Mouse (Mus musculus): ENCODE data around the gene Ccr3. TPM values are rescaled to one million over a fixed set of nuclear protein-coding genes. Genes with fewer than 3 reads are reported as not detected.

Gene Ccr3
- 0.43 TPM for polyA plus RNA-seq (2014; fragmentation: Illumina TruSeq; extraction: RNeasy Lipid Tissue Mini Kit (QIAGEN cat#74804))

GRCm38 (mm10) chr9:124021672-124022071 is at the start of gene Ccr3:
TSS of gene Ccr3 (plus strand) at chr9:124021972.

GRCm38 (mm10) chr9:123978308-123978707 is 43.5 kb upstream of the Ccr3 start, which contains the start of gene Ccr1l1:
TSS of gene Ccr1l1 (minus strand) at chr9:123978408.

Other genes with a start within 250 kb of the Ccr3 start
- 4.3 TPM for gene Cxcr6, start 215.5 kb upstream of the Ccr3 start, polyA plus RNA-seq (2014; fragmentation: Illumina TruSeq; extraction: RNeasy Lipid Tissue Mini Kit (QIAGEN cat#74804))
- gene Fyco1, start 170.1 kb upstream of the Ccr3 start, polyA plus RNA-seq (2014; fragmentation: Illumina TruSeq; extraction: RNeasy Lipid Tissue Mini Kit (QIAGEN cat#74804)), result 21.8 TPM
- 0.80 TPM for gene Xcr1, start 159.9 kb upstream of the Ccr3 start, polyA plus RNA-seq (2014; fragmentation: Illumina TruSeq; extraction: RNeasy Lipid Tissue Mini Kit (QIAGEN cat#74804))
- gene Ccr1, start 53.3 kb upstream of the Ccr3 start, polyA plus RNA-seq (2014; fragmentation: Illumina TruSeq; extraction: RNeasy Lipid Tissue Mini Kit (QIAGEN cat#74804)), result 3.1 TPM
- not detected for gene Ccr1l1, start 43.6 kb upstream of the Ccr3 start, polyA plus RNA-seq (2014; fragmentation: Illumina TruSeq; extraction: RNeasy Lipid Tissue Mini Kit (QIAGEN cat#74804))
- gene Ccr2, start 80.0 kb downstream of the Ccr3 start, polyA plus RNA-seq (2014; fragmentation: Illumina TruSeq; extraction: RNeasy Lipid Tissue Mini Kit (QIAGEN cat#74804)), result 32.0 TPM
- 5.7 TPM for gene Ccr5, start 99.6 kb downstream of the Ccr3 start, polyA plus RNA-seq (2014; fragmentation: Illumina TruSeq; extraction: RNeasy Lipid Tissue Mini Kit (QIAGEN cat#74804))

Measured in ovary, adult 10 weeks (tissue).